Mouse (Mus musculus) spleen, postnatal 36 days (tissue): ENCODE data around the gene Abhd13.

ENCODE experiments used
- DNase-seq, 2 experiments: peaks; one replicate each; pipeline ENCODE4 v3.0.0; 2022; ENCODE audit warnings: low spot score in 2 of 2, mixed read lengths in 1 of 2

The Abhd13 gene

DNA sequence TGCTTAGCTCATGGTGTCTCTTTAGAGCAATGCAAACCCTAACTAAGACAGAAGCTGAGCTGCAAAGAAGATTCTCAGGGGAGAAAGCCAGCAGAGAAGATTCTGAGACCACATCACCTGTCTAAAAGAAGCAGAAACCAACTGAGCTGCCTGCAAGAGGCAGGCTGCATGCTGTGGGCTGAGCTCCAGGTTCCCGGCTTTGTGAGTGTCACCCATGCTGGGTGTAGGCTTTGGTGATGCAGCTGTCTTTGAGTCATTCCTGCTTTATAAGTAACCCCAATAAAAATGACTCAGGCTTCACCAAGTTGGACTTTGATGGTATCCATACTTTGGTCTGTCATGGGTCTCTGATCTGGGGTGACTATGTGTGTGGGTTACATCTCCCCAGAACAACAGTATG lies 38.7 kb downstream of the Abhd13 start:
- DNase-seq = no peak

DNA sequence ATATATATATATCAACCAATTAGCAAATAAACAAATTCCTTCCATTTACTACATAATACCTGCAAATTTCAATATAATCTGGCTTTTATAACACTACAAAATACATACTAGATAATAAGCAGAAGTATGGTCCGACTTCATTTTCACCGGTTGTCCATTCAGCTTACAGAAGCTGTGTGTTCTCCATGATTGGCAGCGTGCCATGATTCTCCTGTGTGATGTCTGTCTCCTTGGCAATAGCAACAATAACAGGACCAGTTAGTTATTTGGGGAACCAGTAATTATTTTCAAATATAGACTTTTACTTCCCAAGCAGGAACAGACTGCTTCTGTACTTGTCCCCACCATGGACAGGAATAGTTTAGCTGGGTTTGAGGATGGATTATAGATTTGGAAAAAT lies 39.7 kb downstream of the Abhd13 start:
- DNase-seq = no peak

DNA sequence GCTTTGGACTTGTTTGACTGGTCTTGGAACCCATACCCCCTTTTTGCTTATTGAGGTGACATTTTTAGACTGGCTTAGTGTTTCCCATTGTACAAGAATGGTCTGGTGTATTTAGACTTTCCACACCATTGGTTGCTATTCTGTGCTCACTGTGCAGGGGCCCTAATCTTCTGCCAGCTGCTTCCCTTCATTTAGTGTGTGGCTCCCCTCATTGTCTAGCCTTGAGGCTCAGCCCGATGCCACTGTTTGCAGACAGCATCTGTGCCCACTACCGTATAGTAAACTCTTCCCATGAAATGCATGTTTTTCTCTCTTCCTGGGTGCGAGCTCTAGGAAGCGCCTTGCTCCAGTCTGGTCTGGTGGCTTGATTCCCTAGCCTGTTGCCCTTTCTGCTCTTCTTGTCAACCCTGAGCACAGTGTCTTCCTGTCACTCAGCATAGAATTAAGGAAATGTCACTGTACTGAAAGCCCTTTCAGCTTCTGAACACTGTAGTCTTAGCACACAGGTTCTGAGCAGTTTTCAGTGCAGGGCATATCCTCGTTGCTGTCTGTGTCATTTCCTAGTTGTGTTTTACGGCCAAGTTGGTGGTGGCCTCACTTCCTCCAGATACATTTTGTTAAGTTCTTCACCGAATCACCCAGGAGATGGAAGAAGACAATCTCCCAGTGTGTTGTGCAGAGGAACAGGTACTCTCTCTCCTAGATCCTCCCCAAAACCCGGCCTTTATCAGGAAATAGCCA lies 53.0 kb downstream of the Abhd13 start:
- no peak for DNase-seq

DNA sequence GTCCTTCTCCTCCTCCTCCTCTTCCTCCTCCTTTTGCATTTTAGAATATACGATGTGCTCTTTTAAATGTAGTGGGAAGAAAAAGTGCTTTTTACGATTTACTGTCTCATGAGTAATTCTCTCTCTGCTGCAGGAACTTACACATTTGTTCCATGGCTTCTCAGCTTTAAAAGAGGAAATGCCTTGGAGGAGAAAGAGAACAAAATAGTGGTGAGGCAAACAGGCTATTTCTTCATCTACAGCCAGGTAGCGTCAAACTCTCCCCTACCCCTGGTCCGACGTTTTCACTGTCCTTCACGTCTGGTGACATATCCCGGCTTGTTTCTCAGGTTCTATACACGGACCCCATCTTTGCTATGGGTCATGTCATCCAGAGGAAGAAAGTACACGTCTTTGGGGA lies 53.7 kb downstream of the Abhd13 start:
- DNase-seq = no peak

DNA sequence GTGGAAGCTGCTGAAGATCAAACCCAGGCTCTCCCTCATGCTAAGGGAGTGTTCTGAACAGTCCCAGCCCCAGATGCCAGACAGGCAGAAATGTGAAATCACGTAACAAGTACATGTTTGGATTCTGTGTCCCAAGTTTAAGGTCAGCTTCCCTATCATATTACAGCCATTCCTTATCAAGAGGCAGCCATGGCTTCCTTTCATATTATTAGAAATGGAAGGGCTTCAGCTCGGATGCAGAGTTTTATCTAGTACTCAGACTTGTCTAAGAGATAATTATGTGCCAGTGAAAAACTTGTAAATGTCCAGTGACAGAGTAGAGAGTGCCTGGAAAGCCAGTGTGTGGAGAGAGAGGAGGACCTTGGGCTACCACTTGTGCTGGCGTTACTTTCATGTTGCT lies 63.4 kb downstream of the Abhd13 start:
- no peak for DNase-seq
